ENCODE assay signal across 8 mouse cellular contexts in the genomic region with DNA sequence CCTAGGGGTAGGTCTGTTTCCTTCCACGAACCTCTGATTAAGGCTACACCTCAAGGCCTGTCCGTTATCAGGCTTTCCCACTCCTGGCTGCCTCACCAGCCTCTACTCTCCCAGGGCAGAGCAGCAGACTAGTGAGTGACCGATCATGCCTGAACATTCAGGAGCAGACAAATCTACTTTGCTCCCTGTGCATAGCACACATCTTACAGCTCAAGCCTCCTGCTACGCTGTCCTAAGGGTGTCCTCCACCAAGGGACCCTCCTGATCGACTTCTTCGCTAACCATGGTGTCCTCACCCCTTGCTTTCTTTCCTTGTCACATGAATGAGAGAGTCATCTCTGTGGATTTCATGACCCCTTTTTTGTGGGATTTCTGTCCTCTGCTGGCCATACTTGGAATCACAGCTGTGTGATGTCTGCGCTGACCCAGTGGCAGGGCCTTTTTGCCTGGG. TPM values are rescaled to one million over a fixed set of nuclear protein-coding genes. Genes with fewer than 3 reads are reported as not detected.
DNase-seq lines count a peak whose midpoint lies in the region; ATAC-seq and TF ChIP-seq lines count a peak whose summit lies in the region.

No protein-coding gene starts in this region.

- no peaks in the 10 kb centered on the region for H3K4me1 ChIP-seq in kidney, adult 2 months (ENCODE audit: control insufficient read depth, insufficient read depth, low read length)
- no peaks in the 10 kb centered on the region for H3K4me1 ChIP-seq in kidney, embryonic 16.5 days (ENCODE audit: insufficient read depth, low read length)

- no peaks in the 10 kb centered on the region for H3K9me3 ChIP-seq in kidney, embryonic 16.5 days (ENCODE audit: low read length)

- H3K4me3 ChIP-seq in kidney, adult 2 months (ENCODE audit: insufficient read depth, low read depth, low read length): no peak overlapping the region
- H3K4me3 ChIP-seq in kidney, embryonic 16.5 days (ENCODE audit: low read length): no peak overlapping the region

- H3K27ac ChIP-seq in kidney, adult 2 months (ENCODE audit: insufficient read depth, low read depth, low read length): no peak overlapping the region
- H3K27ac ChIP-seq in kidney, embryonic 16.5 days (ENCODE audit: low read length): no peak overlapping the region

- 62% methylated on average over 7 of the region's 7 CpGs for WGBS in kidney, adult 2 months
- WGBS in kidney, embryonic 16.5 days: 75% methylated on average over 7 of the region's 7 CpGs

- TF ChIP-seq POLR2A in kidney, adult 2 months (IDR thresholded peaks at IDR 0.05; ENCODE audit: low read depth, low read length): no peak

- peak; percentile 60 for TF ChIP-seq CTCF in kidney, adult 2 months (conservative IDR thresholded peaks at IDR 0.05; ENCODE audit: insufficient read depth, insufficient read length, low read depth, low read length)

- H3K36me3 ChIP-seq in kidney, adult 2 months (ENCODE audit: control insufficient read depth, insufficient read depth, low read length): no peaks in the 10 kb centered on the region
- no peaks in the 10 kb centered on the region for H3K36me3 ChIP-seq in kidney, embryonic 16.5 days (ENCODE audit: insufficient read depth, low read length)

- ATAC-seq in kidney, embryonic 16.5 days (ENCODE audit: low FRiP score, low TSS enrichment): no peak

- H3K9ac ChIP-seq in kidney, embryonic 16.5 days (replicated peaks; ENCODE audit: low read length): no peak overlapping the region

- no peak overlapping the region for H3K4me2 ChIP-seq in kidney, embryonic 16.5 days (replicated peaks; ENCODE audit: low read depth, low read length)

- peak; percentile 27 for DNase-seq in kidney, adult 2 months
- DNase-seq in MEL-GATA-1-ER (ENCODE audit: extremely low read depth, low read depth): peak; percentile 61
- DNase-seq in c-Kit-positive CD71-negative TER-119-negative erythroid progenitor cells, embryonic 14.5 days (ENCODE audit: low read depth): peak; percentile 52
- DNase-seq in gastrocnemius, postnatal 36 days: peak; percentile 8 to 28
- peak; percentile 4 to 7 for DNase-seq in left cerebral cortex, postnatal 25 days (ENCODE audit: low spot score in 2 of 2)
- DNase-seq in naive thymus-derived CD4-positive, alpha-beta T cell, adult 2 months (ENCODE audit: low read depth): peak; percentile 4
- DNase-seq in thymus, postnatal 36 days: peak; percentile 23 to 41

- H3K27me3 ChIP-seq in kidney, adult 2 months (replicated peaks; ENCODE audit: control insufficient read depth, insufficient read depth, low read length): no peaks in the 10 kb centered on the region
- H3K27me3 ChIP-seq in kidney, embryonic 16.5 days (ENCODE audit: insufficient read depth, low read length): no peaks in the 10 kb centered on the region

- intact Hi-C loops in gastrocnemius, postnatal 36 days (cut with DNase I): loop anchor here (2.0 kb wide), 1 partner anchor 185 kb away; no protein-coding TSS in a partner anchor
- intact Hi-C loops in left cerebral cortex, postnatal 25 days (cut with DNase I): loop anchor here (2.0 kb wide), 1 partner anchor 185 kb away; no protein-coding TSS in a partner anchor

RNA-seq across cellular contexts. Expression of gene Olfr324, which starts 7.0 kb away (rescaled TPM):
- not detected in 2 replicates for polyA plus RNA-seq in kidney, adult 2 months (2012; rRNA removed)
- polyA plus RNA-seq in kidney, embryonic 16.5 days (2015; fragmentation: Nextera tagmentation; extraction: Ambion mirVana): not detected in 2 replicates
- total RNA-seq in gastrocnemius, postnatal 36 days (2021): not detected
- total RNA-seq in left cerebral cortex, postnatal 25 days (2021): not detected

RNA-seq across cellular contexts. Expression of gene Olfr325, which starts 10.4 kb away (rescaled TPM):
- polyA plus RNA-seq in kidney, adult 2 months (2012; rRNA removed): not detected in 2 replicates
- polyA plus RNA-seq in kidney, embryonic 16.5 days (2015; fragmentation: Nextera tagmentation; extraction: Ambion mirVana): not detected in 2 replicates
- total RNA-seq in gastrocnemius, postnatal 36 days (2021): not detected
- total RNA-seq in left cerebral cortex, postnatal 25 days (2021): not detected

RNA-seq across cellular contexts. Expression of gene Olfr224, which starts 17.6 kb away (rescaled TPM):
- polyA plus RNA-seq in kidney, adult 2 months (2012; rRNA removed): not detected in 2 replicates
- not detected in 2 replicates for polyA plus RNA-seq in kidney, embryonic 16.5 days (2015; fragmentation: Nextera tagmentation; extraction: Ambion mirVana)
- total RNA-seq in gastrocnemius, postnatal 36 days (2021): not detected
- not detected for total RNA-seq in left cerebral cortex, postnatal 25 days (2021)

RNA-seq across cellular contexts. Expression of gene 2210407C18Rik, which starts 28.0 kb away (rescaled TPM):
- not detected in 2 replicates for polyA plus RNA-seq in kidney, adult 2 months (2012; rRNA removed)
- polyA plus RNA-seq in kidney, embryonic 16.5 days (2015; fragmentation: Nextera tagmentation; extraction: Ambion mirVana): not detected in 2 replicates
- not detected for total RNA-seq in gastrocnemius, postnatal 36 days (2021)
- not detected for total RNA-seq in left cerebral cortex, postnatal 25 days (2021)

RNA-seq across cellular contexts. Expression of gene Olfr328, which starts 32.5 kb away (rescaled TPM):
- polyA plus RNA-seq in kidney, adult 2 months (2012; rRNA removed): not detected in 2 replicates
- 0.14 TPM in 1 of 2 replicates, not detected in the other for polyA plus RNA-seq in kidney, embryonic 16.5 days (2015; fragmentation: Nextera tagmentation; extraction: Ambion mirVana)
- total RNA-seq in gastrocnemius, postnatal 36 days (2021): not detected
- total RNA-seq in left cerebral cortex, postnatal 25 days (2021): under 1 TPM; 0.21 TPM

Comparison
In these comparisons a context has a peak if more than half of its experiments do, and no peak if none do; other contexts are left out.
1. DNase-seq: peak in every context shown above with its lines; median percentile 61 in MEL-GATA-1-ER; 52 in c-Kit-positive CD71-negative TER-119-negative erythroid progenitor cells, embryonic 14.5 days; 32 in thymus, postnatal 36 days; 27 in kidney, adult 2 months; 18 in gastrocnemius, postnatal 36 days; 6 in left cerebral cortex, postnatal 25 days; 4 in naive thymus-derived CD4-positive, alpha-beta T cell, adult 2 months.